Mouse (Mus musculus) frontal cortex, postnatal 36 days (tissue): Measurements from ENCODE around the gene Uba5.

ENCODE experiments used
- DNase-seq, 2 experiments: peaks; one replicate each; pipeline ENCODE4 v3.0.0; 2022; ENCODE audit warnings: low spot score in 2 of 2

Gene Uba5

DNA sequence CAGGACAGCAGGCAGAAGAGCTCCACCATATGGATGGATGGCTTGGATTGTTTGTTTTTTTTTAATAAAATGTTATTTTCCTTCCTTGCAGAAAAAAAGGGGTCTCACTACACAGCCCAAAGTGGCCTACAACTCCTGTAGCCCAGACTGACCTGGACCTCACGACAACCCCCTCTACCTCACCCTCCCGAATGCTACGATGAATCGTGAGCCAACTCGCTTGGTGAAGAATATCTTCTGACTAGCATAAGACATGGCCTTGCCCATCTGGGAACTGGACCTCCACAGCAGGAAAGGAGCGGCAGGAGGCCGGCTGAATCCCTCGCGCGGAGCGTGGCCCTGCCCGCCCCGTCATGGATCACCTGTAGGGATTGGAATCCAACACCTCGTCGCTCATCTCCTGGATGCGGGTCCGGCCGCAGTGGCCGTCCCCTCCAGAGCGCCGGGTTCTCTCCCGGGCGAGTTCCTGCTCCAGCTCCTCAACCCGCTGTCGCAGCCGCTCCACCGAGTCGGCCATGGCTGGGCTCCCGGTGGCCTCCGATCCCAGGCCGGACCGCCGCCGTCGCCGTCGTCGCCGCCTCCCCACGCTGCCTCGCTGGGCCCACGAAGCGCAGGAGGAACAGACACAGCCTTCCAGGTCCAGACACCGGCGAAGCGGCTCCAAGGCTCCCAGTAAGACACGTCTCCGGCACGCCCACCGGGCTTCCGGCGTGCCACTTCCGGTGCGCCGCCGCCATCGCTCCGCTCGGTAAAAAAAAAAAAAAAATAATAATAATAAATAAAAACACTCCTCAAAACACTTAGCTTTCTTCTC, at the start of gene Uba5:
Uba5 (minus strand) TSS at position 705 of the 814 bp plus-strand sequence.
- no peak for DNase-seq

DNA sequence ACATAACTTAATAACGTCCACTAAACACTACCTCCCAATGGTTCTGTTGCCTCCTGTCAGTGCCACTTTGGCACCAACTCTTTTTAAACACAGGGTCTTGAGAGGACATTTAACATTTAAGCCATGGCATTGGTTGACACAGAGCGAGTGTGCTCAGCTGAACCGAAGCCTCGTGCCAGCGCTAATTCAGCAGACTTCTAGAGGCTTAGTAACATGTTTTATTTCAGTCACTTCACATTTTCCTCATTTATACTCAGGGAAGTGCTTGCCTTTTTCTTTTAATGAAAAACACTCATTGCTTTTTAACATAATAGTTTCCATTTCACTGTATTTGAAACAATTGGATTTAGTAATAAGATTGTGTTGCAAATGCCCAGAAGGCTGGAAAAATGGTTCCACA, 46.2 kb upstream of the Uba5 start:
- no peak for DNase-seq

DNA sequence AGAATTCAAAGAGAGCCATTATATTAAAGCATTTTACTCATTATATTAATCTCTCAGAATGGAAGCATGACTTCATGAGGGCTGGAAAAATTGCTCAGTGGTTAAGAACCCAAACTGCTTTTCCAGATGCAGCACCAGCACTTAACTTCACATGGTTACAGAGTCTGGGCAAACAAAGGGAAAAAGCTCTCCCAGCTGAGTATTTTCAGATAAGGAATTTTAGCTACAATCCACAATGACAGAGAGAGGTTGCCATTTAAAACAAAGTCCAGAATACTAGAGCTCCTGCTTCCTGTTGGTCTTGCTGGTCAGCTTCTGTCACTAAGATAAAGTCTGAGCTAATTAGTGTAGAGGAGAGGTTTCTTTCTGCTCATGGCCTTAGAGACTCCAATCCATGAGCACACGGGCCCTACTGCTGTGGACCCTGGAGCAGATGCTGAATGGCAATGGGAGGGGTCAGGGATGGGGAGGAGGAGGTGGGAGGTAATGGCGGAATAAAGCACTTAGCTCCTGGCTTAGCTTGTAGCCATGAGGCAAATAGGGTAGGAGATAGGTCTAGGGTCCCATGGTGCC, 45.7 kb upstream of the Uba5 start:
- DNase-seq, result no peak

DNA sequence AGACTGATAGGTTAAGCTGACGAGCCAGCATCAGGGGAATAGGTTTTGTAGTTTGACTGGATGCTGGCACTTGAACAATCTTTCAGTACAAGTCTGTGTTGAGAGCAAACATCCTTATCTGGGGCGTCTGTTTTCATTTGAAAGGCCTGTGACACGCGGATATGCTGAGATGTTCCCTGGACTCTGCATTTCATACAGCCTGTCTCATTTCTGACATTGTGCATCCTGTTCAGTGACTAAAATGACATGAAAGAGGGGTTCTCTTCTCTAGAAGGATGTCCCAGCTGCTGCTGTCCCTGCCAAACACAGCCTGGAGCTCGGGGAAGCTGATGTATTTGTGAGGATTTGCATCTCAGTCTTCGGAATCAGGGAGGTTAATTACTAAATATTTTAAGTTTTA, 44.5 kb upstream of the Uba5 start:
- no peak for DNase-seq

DNA sequence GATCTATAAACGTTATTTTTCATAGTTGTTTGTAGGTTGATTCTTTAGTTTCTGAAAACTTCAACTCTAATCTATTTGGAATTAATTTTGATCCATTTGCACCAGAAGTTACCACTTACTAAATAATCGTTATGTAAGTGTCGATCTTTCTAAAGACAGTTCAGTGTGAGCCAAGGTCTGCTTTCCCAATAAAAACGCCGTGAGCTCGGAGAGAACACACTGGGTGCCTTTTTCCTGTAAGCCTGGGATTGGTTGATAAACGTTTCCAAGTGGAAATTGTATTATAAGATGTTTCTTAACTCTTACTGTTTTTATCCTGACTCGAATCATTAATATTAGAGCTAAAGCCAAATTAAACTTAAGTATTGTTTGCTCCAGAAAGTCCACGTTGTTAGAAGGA, 44.0 kb upstream of the Uba5 start:
- no peak for DNase-seq

DNA sequence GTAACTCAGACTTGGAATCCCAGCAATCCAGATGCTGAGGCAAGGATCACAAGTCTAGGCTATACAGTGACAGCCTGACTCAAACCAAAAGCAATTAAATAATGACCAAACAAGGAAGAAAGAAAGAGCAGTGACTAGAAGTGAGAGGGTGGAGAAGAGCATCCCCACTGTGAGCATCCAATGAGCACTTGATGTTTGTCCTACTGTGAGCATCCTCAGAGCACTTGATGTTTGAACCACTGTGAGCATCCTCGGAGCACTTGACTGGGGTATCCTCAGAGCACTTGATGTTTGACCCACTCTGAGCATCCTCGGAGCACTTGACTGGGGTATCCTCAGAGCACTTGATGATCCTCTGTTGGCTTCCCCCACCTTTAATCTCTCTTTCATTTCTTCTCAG, 42.1 kb upstream of the Uba5 start:
- no peak for DNase-seq

DNA sequence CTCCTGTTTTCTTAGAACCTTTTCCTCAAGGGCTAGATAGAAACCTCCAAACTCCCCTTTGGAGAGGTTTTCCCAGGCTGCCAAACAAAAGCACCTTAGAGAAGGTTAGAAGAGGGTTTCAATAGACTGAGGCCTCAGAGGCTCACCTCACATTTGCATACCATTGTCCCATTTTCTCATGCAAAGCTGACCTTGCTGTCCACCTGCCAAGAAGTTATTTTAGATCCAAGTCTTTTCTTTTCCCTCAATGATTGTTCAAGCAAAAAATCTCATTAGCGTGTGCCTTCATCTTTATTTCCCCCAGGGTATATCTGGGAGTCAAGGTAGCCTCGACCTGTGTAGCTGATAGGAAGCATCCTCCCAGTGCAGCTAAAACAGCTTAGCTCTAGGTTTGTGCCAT, 40.0 kb upstream of the Uba5 start:
- no peak for DNase-seq

DNA sequence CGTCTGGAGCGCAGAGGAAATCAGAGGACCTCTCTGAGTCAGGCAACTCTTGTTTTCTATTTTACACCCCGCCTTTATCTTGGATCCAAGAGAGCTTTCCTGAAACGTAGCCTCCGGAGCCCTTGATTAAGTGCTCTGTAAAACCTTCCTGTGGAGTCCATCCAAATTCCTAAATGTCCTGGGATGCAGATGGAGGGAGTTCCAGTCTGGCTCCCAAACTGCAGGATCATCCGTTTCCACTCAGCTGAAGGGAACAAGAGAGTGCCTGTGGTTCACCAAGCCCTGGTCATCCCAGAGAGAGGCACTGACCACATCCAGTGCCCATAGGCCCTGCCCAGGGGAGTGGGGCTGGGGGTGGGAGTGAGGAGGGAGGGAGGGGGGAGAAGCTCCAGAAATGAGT, 39.4 kb upstream of the Uba5 start:
- no peak for DNase-seq

DNA sequence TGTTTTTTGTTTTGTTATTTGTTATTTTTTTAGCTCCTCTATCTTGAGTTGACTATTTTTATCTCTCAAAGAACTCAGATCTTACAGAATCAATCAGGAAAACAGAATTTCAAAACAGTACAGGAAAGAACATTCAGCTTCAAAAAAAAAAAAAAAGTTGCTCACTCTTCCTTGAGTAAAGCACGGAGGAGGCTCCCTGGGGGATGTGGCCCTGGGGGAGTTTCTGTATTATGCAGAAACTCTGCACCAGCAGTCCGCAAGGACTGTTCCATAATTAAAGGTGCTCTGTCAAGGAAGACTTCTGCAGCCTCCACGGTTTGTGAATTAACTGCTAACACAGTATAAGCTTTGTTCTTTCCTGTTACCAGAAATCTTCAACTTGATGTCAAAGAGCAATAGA, 38.5 kb upstream of the Uba5 start:
- no peak for DNase-seq

DNA sequence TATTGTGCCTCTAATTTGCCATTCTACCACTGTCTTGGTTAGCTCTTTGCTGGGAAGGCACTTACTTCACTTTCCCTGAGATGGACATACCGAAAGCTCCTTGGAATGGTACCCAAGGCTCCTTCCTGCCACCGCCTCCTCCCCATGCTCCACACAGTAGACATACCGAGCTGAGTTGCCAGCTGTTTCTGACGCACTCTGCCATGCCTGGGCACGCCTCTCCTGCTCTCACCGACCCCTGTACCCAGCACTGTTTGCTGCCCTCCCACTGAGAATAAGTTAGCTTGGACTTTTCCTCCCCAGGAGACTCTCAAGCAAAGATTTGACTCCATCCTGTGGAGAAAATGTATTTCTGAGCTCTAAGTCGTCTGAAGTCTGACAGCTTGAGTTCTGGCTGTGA, 37.9 kb upstream of the Uba5 start:
- DNase-seq, result no peak

DNA sequence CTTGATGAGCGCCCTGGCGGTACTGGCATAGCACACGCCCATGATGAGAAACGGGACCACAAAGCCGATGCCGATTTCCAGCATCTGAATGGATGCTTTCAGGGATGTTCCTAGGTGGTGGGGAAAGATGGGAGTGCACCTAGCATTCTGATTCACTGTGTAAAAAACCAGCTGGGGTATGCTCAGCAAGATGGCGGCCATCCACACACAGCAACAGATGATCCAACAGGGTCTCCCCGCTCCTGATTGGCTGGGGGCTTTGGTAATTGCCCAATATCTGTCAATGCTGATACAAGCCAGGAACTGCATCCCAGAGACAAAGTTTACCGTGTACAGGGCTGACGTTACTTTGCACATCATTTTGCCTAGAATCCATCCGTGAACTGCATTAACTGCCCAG, 36.1 kb upstream of the Uba5 start:
- no peak for DNase-seq

DNA sequence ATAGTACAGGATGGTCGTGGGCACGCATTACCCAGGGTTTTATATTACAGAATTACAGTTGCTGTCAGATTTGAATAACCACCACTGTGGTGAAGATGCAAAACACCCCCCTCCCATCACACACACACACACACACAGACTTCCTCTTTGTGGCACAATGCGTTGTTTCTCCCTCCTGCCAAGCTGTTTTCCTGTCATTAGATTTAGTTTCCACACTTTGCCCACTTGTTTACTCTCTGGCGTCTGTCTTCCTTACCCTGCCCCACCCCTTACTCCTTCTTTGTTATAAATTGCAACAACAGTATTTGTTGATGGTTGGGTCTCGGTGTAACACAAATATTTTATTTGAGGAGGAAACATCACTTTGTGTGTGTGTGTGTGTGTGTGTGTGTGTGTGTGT, 35.3 kb upstream of the Uba5 start:
- DNase-seq, result no peak

DNA sequence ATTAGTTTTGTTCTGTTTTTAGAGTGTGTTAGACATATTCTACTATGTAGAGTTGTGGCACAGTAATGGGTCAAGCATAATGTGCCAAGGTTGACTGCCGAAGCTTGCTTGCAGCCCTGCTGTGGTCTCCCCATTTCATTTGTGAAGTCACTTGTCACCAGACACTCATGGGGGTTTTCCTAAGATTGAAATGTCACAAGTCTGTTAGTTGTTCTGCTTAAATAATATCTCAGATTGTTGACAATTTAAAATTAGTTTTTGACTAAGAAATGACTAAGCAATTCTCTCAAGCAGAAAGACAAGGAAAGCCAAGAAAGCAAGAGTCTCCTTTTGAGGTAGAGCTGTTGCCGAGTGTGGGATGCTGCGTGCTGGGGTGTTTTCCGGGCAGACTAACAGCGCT, 30.0 kb upstream of the Uba5 start:
- DNase-seq, result no peak

DNA sequence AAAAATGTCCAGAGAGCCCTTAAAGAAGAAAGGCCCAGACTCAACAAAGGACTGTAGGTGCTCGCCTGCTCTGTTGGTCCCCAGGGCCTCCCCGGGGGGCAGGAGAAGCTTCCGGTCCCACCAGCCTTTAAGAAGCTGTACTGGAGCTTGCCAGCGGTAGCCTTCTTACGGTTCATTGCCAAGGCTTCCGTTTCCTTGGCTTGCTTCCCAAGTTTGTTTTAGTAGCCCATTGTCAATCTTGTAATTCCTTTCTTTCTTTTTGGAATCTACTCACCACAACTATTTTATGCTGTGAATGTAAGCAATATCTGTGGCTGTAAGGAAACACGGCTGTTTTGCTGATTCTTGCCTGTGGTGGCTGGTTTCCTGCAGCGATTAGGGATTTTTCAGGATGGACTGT, 25.6 kb upstream of the Uba5 start:
- DNase-seq, result no peak

DNA sequence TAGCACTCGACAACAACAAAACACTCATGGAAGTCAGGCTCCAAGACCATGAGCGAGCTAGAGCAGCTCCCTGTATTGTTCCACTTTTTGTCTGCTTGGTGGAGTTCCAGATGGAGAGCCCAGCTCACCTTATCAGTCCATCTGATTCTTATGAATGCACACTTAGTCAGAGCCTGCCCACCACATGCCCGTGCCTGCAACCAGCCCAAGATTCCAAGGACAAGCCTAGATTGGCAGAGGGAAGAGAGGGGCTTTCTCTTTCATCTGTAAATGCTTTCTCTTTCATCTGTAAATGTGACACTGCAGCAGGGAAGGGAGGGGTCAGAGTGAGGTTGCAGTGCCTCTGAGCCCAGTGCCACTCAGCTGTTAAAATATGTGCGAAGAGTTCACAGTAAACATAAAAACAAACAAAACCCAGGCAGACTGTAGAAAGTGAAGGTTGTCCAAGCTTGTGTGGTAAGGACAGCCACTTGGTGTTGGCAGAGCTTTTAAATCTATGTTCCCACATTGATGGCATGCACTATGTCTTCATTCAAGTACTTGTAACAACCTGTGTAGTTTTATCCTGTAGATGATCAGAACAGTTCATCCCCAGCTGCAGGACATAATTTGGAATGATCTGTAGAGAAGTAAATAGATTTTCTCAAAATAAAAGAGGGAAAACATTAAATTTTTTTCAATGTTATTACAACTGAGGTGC, 22.9 kb upstream of the Uba5 start:
- DNase-seq, result no peak

DNA sequence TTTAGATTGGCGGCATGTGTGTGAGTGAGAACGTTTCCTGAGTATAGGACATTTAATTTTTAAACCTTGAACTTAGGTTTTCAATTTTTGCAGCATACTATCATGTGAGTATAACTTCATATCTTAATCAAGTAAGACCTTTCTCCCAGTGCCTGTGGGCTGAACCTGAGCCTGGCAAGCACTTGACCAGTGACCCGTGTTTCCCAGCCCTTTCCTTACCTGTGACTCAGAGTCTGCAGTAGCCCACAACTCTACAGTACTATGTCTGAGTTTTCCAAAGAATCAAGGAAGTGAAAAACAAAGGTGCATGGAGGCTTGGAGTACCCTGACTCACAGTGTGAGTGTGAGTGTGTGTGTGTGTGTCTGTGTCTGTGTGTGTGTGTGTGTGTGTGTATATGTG, 17.1 kb upstream of the Uba5 start:
- DNase-seq, result no peak

DNA sequence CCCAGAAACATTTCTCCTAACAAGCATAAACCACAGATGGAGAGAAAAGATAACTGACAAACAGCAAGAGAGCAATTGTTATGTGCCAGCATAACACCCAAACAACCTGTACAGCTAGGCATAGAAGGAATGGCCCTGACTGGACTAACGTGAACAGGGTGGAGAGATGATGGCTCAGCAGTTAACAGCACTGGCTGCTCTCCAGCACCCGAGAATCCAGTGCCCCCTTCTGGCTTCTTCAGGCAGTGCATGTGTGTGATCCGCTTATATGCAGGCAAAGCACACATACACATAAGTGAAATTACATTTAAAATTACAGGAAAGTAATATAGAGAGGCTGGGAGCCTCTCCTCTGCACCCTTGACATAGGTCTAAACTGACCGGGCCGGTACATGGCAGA, 16.4 kb upstream of the Uba5 start:
- peak in 1 of 2 experiments; percentile 29 for DNase-seq

DNA sequence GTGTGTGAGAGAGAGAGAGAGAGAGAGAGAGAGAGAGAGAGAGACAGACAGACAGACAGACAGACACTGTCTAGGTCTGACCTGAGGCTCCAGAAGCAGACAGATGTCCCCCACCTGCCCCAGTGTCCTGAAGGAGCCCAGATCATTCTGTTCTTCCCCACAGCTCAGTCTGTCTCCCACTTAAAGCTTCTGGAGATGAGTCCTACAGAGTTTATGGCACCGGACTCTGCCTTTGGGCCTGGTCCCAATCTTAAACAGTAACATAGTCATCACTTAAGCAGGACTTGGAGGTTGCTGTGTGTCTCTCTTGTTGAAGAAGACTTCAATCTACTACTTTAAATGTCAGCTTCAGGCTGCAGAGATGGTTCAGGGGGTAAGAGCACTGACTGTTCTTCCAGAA, 15.8 kb upstream of the Uba5 start:
- DNase-seq, result no peak

DNA sequence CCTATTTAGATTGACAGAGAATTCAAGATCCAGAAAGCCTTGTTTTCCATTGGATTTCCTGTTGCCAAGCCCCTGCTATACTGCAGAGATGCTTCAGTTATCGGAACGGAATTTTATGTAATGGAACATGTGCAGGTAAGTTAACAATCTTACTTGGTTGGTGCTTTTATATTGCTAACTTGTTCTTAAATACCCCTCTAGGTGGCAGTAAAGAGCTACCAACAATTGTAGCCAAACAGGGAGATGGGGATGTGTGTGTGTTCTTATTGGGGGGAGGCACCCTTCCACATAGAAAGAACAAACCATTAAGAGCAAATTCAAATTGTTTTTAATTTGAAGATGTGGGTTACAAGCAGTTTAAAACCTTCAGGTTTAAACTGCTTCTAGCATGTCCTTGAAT, 12.9 kb upstream of the Uba5 start:
- DNase-seq, result no peak

DNA sequence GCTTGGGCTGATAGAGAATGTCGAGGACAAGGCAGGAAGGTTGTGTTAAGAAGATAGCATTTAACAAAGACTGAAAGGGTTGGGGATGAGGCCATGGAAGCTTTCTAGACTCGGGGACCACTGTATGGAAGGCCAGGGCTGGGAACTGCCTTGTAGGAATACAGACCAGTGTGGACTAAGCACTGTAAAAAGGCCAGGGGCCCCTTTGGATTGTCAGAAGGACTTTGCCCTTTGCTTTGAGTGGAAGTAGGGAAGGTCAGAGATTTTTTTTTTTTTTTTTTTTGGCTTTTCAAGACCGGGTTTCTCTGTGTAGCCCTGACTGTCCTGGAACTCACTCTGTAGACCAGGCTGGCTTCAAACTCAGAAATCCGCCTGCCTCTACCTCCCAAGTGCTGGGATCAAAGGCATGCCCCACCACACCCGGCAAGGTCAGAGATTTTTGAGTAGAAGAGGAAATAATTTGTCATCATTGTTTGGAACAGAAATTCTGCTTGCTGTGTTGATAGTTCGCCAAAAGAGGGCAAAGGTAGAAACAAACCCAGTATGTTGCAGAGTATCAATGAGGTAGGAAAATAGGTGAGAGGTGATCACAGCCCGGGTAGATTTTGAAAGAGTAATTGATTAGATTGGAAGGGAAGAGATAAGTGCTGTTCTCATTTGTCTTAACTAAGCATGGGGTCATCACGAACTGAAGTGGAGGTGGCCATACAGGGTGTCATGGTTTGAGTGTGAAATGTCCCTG, 8.1 kb upstream of the Uba5 start:
- DNase-seq, result no peak

DNA sequence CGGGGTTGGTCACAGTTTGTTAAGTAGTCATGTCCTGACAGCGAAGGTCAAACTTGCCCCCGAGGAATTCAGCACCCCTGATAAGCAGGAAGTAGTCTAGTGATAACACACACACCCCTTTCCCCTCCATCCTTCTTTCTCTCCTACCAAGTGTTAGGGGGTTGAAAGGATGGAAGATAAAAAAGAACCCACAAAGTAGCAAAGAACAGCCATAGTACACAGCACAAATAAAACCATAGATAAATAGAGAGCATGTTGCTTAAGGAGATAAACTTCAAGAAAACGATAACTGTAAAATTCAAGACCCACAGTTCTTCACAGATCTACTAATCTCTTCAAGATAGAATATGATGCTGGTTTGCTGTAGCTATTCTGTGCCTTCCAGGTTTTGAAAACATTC, 7.3 kb upstream of the Uba5 start:
- DNase-seq, result no peak

DNA sequence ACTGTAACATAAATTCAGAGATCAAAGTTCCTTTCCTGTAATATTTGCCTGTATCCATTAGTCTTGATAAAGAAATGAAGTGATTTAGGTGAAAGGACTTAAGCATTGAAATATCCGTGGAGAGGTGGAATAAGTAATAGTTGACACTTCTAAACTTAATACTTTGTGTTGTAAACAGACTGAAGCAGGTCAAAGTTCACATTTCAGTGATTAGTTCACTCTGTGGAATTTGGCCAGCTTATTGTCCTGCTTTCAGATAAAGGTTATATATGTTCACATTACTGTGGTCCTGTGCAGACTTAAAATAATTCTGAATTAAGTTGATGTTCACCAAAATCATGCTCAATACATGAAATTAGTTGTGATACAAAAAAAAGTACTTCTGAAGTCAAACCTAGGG, 1.6 kb upstream of the Uba5 start:
- no peak for DNase-seq
